ENCODE assay signal across 10 mouse cellular contexts in the genomic region with DNA sequence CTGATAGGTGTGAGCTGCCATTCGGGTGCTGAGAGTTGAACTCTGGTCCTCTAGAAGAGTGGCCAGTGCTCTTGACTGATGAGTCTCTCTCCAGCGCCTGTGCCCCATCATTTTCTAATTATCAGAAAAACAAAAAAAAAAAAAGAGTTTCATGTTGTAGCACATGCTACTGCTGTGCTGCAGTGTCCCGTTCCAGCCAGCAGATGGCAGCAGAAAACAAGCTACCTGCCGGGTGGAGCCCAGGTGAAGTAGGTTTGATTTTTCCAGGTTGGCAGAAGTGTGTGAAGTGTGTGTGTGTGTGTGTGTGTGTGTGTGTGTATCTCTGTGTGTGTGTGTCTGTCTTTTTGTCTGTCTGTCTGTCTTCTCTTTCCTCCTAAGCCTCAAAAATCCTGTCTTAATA. TPM values are rescaled to one million over a fixed set of nuclear protein-coding genes. Genes with fewer than 3 reads are reported as not detected.
DNase-seq lines count a peak whose midpoint lies in the region; ATAC-seq lines count a peak whose summit lies in the region.
"Had no signal": no experiment of that assay in that cellular context is flagged by ENCODE, and none has a peak within 500 bp of the region (broad histone marks: within the 10 kb centered on the region; RNA-seq: fewer than 3 reads in every experiment).

No protein-coding gene starts in this region.

- no peak overlapping the region for H3K27ac ChIP-seq in hindbrain, embryonic 14.5 days
- H3K27ac ChIP-seq in hindbrain, embryonic 16.5 days (ENCODE audit: low read depth, low read length): no peak overlapping the region
- no peak overlapping the region for H3K27ac ChIP-seq in limb, embryonic 11.5 days (replicated peaks; ENCODE audit: low read depth, low read length)

- H3K9ac ChIP-seq in hindbrain, embryonic 14.5 days: no peak overlapping the region
- no peak overlapping the region for H3K9ac ChIP-seq in hindbrain, embryonic 16.5 days (ENCODE audit: low read depth, low read length)
- no peak overlapping the region for H3K9ac ChIP-seq in limb, embryonic 11.5 days (ENCODE audit: low read length)

- no peaks in the 10 kb centered on the region for H3K36me3 ChIP-seq in hindbrain, embryonic 14.5 days (replicated peaks; ENCODE audit: control insufficient read depth, insufficient read depth)
- no peaks in the 10 kb centered on the region for H3K36me3 ChIP-seq in hindbrain, embryonic 16.5 days (ENCODE audit: control insufficient read depth, insufficient read depth, low read length)
- H3K36me3 ChIP-seq in limb, embryonic 11.5 days (ENCODE audit: control insufficient read depth, insufficient read depth, low read length): no peaks in the 10 kb centered on the region

- 11% methylated on average over 4 of the region's 4 CpGs for WGBS in hindbrain, embryonic 14.5 days
- WGBS in hindbrain, embryonic 16.5 days: 9% methylated on average over 4 of the region's 4 CpGs
- WGBS in limb, embryonic 11.5 days: 5% methylated on average over 4 of the region's 4 CpGs

- no peaks in the 10 kb centered on the region for H3K27me3 ChIP-seq in hindbrain, embryonic 14.5 days (ENCODE audit: control insufficient read depth, insufficient read depth, low read length)
- no peaks in the 10 kb centered on the region for H3K27me3 ChIP-seq in hindbrain, embryonic 16.5 days (replicated peaks; ENCODE audit: control insufficient read depth, insufficient read depth, low read length)
- H3K27me3 ChIP-seq in limb, embryonic 11.5 days (ENCODE audit: control insufficient read depth, insufficient read depth, low read length): no peaks in the 10 kb centered on the region

- DNase-seq in hindbrain, embryonic 14.5 days (ENCODE audit: low spot score): peak; percentile 81
- DNase-seq in MN1 (ENCODE audit: low spot score): peak; percentile 64
- peak; percentile 60 for DNase-seq in cerebellum, adult 8-10 months
- DNase-seq in limb, embryonic 11.5 days (ENCODE audit: low spot score): peak; percentile 89
- peak; percentile 66 to 74 for DNase-seq in right cerebral cortex, adult 2 months (ENCODE audit: low spot score in 2 of 2)
- DNase-seq in yolk sac, embryonic 10.5 days (ENCODE audit: low spot score): peak; percentile 34

- H3K9me3 ChIP-seq in hindbrain, embryonic 14.5 days (ENCODE audit: control insufficient read depth, low read length): no peaks in the 10 kb centered on the region
- H3K9me3 ChIP-seq in hindbrain, embryonic 16.5 days (ENCODE audit: control insufficient read depth, low read length): no peaks in the 10 kb centered on the region
- H3K9me3 ChIP-seq in limb, embryonic 11.5 days (ENCODE audit: control insufficient read depth, low read length): no peaks in the 10 kb centered on the region

- H3K4me3 ChIP-seq in hindbrain, embryonic 14.5 days (replicated peaks; ENCODE audit: low read length): no peak overlapping the region
- no peak overlapping the region for H3K4me3 ChIP-seq in hindbrain, embryonic 16.5 days (ENCODE audit: low read length)
- H3K4me3 ChIP-seq in limb, embryonic 11.5 days (ENCODE audit: low read depth, low read length): no peak overlapping the region
- H3K4me3 ChIP-seq: erythroblast, embryonic 14.5 days; megakaryocyte, embryonic 14.5 days had no signal

- no peak for ATAC-seq in hindbrain, embryonic 14.5 days (ENCODE audit: low FRiP score)
- no peak for ATAC-seq in hindbrain, embryonic 16.5 days
- peak; percentile 32 to 61; a peak in 1 of 4 replicates for ATAC-seq in hematopoietic stem cell, adult 5-6 weeks (replicated peaks in 1 of 2; ENCODE audit: insufficient read depth in 1 of 2, low FRiP score in 2 of 2, low TSS enrichment in 1 of 2, low read depth in 1 of 2, poor library complexity in 2 of 2, severe bottlenecking in 2 of 2)
- ATAC-seq in limb, embryonic 11.5 days (ENCODE audit: insufficient number of reproducible peaks, low FRiP score, low TSS enrichment, low read depth): no peak

- H3K4me2 ChIP-seq in hindbrain, embryonic 14.5 days (replicated peaks): no peak overlapping the region
- H3K4me2 ChIP-seq in hindbrain, embryonic 16.5 days (ENCODE audit: low read length): no peak overlapping the region
- H3K4me2 ChIP-seq in limb, embryonic 11.5 days (ENCODE audit: low read depth, severe bottlenecking): no peak overlapping the region

- no peaks in the 10 kb centered on the region for H3K4me1 ChIP-seq in hindbrain, embryonic 14.5 days (replicated peaks; ENCODE audit: control insufficient read depth, insufficient read depth, low read length)
- H3K4me1 ChIP-seq in hindbrain, embryonic 16.5 days (ENCODE audit: control insufficient read depth, insufficient read depth, low read depth, low read length): no peaks in the 10 kb centered on the region
- peaks cover 11% of the 10 kb centered on the region for H3K4me1 ChIP-seq in limb, embryonic 11.5 days (ENCODE audit: control insufficient read depth, insufficient read depth, low read length)

RNA-seq across cellular contexts. Expression of a gene that starts 41.9 kb away (rescaled TPM):
- polyA plus RNA-seq in hindbrain, embryonic 14.5 days (2014; fragmentation: Nextera tagmentation; extraction: Ambion mirVana): 6.7 and 8.7 TPM in 2 replicates
- polyA plus RNA-seq in hindbrain, embryonic 16.5 days (2015; fragmentation: Nextera tagmentation; extraction: Ambion mirVana): 3.3 and 3.5 TPM in 2 replicates
- not detected in 2 replicates for total RNA-seq in hematopoietic stem cell, adult 5-6 weeks (2017)
- 10.2 and 10.6 TPM in 2 replicates for polyA plus RNA-seq in limb, embryonic 11.5 days (2014; fragmentation: Nextera tagmentation; extraction: Ambion mirVana)
- polyA plus RNA-seq: erythroblast, embryonic 14.5 days had no signal

Comparison
In these comparisons a context has a peak if more than half of its experiments do, and no peak if none do; other contexts are left out.
1. ATAC-seq: peak in hematopoietic stem cell, adult 5-6 weeks (2 of 2); none in hindbrain, embryonic 14.5 days (single experiment), hindbrain, embryonic 16.5 days (single experiment) and limb, embryonic 11.5 days (single experiment).
2. DNase-seq: peak in every context shown above with its lines; median percentile 89 in limb, embryonic 11.5 days; 81 in hindbrain, embryonic 14.5 days; 70 in right cerebral cortex, adult 2 months; 64 in MN1; 60 in cerebellum, adult 8-10 months; 34 in yolk sac, embryonic 10.5 days.